Mouse (Mus musculus): ENCODE data around the gene Il12rb1. TPM values are rescaled to one million over a fixed set of nuclear protein-coding genes. Genes with fewer than 3 reads are reported as not detected.
"Not testable (repeated sequence)": the region's sequence is repeated elsewhere in the genome, so short reads cannot be mapped to it uniquely, and the experiment has no call there.

The Il12rb1 gene
- polyA plus RNA-seq, 1 experiment = 0.20 TPM

DNA sequence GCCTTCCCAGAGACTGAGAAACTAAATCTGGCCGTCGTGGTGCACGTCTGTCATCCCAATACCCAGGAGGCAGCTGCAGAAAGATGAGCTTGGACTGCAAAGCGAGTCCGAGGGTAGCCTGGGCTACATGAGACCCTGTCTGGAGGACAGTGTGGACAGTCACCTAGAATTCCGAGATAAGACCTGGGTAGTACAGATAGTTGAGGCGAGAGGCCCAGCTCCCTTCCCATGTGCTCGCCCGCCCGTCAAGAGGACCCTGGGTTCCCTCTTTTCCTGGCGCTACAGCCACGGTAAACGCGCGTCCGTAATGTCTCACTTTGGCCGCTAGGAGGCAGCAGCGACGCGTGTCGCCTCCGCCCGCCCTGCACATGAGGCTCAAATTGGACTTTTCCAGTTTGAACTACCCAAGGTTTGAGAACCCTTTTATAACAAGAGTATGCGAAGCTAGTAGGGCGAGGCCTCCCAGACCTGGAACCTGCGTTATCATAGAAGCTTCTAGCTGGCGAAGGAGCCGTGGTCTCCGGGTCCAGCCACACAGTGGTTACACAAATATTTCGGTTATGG, 13.2 kb downstream of the Il12rb1 start:
- TF ChIP-seq POLR2A (IDR thresholded peaks at IDR 0.05; ENCODE audit: borderline replicate concordance, low read depth, low read length) (no peak), CTCF (IDR thresholded peaks at IDR 0.05; ENCODE audit: low read depth, low read length) (peak; percentile 82)
- Histone ChIP-seq H3K27ac (ENCODE audit: insufficient read depth, low read depth, low read length) (no peak overlapping the region), H3K4me3 (ENCODE audit: insufficient read depth, low read length) (no peak overlapping the region), H3K4me1 (ENCODE audit: control insufficient read depth, insufficient read depth, low read length) (0 out of 2 replicates have a peak, but pooled peaks cover 3% of the 10 kb centered on the region)

DNA sequence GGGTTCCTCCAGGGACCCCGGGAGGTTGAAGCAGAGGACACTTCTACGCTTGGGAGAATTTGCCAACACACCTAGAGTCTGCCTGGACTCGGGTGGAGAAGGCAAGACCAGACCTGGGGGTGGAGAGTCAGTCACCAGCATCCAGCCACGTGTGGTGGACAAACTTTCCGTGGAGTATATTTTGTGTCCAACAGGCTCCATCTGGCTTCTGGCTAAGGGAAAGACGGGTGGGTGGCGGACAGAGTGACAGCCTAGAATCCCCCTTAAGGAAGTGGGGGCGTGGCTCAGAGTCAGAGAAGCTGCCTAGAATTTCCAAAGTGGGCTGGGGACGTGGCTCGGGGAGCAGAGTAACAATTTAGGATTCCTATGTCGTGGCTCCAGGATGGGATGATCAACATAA, 13.7 kb downstream of the Il12rb1 start:
- Histone ChIP-seq H3K27ac (ENCODE audit: insufficient read depth, low read depth, low read length) (no peak overlapping the region), H3K4me1 (ENCODE audit: control insufficient read depth, insufficient read depth, low read length) (0 out of 2 replicates have a peak, but pooled peaks cover 3% of the 10 kb centered on the region), H3K4me3 (ENCODE audit: insufficient read depth, low read length) (no peak overlapping the region)
- no peak for TF ChIP-seq CTCF (IDR thresholded peaks at IDR 0.05; ENCODE audit: low read depth, low read length)
- TF ChIP-seq POLR2A (IDR thresholded peaks at IDR 0.05; ENCODE audit: borderline replicate concordance, low read depth, low read length) = no peak

DNA sequence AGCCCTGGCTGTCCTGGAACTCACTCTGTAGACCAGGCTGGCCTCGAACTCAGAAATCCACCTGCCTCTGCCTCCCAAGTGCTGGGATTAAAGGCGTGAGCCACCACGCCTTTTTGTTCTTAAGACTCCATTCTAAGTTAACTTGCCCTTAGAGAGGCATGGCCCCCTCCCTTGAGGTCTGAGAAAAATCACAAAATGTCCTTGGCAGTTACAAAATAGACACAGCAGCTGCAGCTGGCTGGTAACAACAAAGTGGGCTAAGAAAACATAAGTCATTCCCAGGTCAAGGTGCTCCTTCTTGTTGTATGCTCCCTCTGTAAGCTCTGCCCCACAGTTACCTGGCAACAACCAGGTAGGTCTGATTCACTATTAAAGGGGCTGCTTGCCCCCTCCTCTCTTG, 14.3 kb downstream of the Il12rb1 start:
- H3K4me1 ChIP-seq (ENCODE audit: control insufficient read depth, insufficient read depth, low read length); H3K27ac ChIP-seq (ENCODE audit: insufficient read depth, low read depth, low read length); H3K4me3 ChIP-seq (ENCODE audit: insufficient read depth, low read length): not testable (repeated sequence)

DNA sequence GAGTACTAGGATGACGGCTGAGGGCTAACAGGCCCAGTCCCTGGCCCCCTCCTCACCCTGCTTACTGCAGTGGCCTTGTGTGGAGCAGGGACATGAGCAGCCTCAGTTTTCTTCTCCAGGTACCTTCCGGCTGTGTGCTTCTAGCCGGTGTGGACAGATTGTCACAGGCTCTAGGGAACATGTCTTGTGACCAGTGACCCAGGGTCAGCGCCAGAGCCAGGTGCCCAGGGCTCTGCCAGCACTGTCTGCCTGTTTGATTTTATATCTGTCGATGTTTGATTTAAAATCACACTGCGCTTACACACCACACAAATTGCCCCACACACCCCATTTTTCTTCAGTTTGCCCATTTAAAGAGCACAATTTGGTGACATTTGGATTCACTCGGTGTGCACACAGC, 15.6 kb downstream of the Il12rb1 start:
- Histone ChIP-seq H3K4me1 (ENCODE audit: control insufficient read depth, insufficient read depth, low read length) (0 out of 2 replicates have a peak, but pooled peaks cover 3% of the 10 kb centered on the region), H3K4me3 (ENCODE audit: insufficient read depth, low read length) (no peak overlapping the region), H3K27ac (ENCODE audit: insufficient read depth, low read depth, low read length) (no peak overlapping the region)
- no peak for TF ChIP-seq CTCF (IDR thresholded peaks at IDR 0.05; ENCODE audit: low read depth, low read length)
- no peak for TF ChIP-seq POLR2A (IDR thresholded peaks at IDR 0.05; ENCODE audit: borderline replicate concordance, low read depth, low read length)

DNA sequence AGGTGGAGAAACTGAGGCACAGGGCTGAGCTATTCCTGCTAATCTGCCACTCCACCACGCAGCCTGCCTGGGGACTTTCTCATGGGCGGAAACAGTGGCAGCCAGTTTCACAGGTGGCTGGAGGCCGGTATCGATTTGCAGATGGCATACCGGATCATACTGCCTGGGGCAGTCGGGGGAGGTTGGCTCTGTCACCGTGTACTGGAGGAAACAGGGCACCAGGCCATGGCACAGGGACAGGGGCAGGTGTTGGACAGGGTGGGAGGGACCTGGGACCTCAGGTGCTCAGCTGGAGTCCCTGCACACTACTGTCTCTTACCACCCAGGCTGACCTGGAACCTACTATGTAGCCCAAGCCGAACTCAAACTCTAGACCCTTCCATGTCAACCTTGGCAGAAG, 17.6 kb downstream of the Il12rb1 start:
- no peak overlapping the region for H3K27ac ChIP-seq (ENCODE audit: insufficient read depth, low read depth, low read length)
- H3K4me1 ChIP-seq (ENCODE audit: control insufficient read depth, insufficient read depth, low read length) = peaks cover 3% of the 10 kb centered on the region; the same call in 1 of the 2 replicates
- H3K4me3 ChIP-seq (ENCODE audit: insufficient read depth, low read length) = no peak overlapping the region
- TF ChIP-seq POLR2A (IDR thresholded peaks at IDR 0.05; ENCODE audit: borderline replicate concordance, low read depth, low read length) (no peak), CTCF (IDR thresholded peaks at IDR 0.05; ENCODE audit: low read depth, low read length) (no peak)

DNA sequence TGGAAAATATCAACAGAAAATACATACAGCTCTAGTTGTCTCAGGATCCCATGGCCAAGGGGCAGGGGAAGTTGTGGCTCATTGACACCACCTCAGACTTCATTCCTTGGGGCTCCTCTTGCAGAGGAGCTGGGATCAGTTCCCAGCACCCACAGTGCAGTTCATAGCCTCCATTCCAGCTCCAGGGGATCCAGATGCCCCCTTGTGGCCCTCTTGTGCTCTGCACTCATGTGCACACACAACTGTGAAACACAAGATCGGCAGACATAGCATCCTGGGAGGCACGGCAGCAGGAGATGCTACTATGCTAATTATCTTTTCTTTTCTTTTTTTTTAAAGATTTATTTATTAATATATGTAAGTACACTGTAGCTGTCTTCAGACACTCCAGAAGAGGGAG, 18.8 kb downstream of the Il12rb1 start:
- H3K27ac ChIP-seq (ENCODE audit: insufficient read depth, low read depth, low read length) = no peak overlapping the region
- H3K4me3 ChIP-seq (ENCODE audit: insufficient read depth, low read length) = no peak overlapping the region
- no peak for TF ChIP-seq POLR2A (IDR thresholded peaks at IDR 0.05; ENCODE audit: borderline replicate concordance, low read depth, low read length)
- peaks cover 8% of the 10 kb centered on the region for H3K4me1 ChIP-seq (ENCODE audit: control insufficient read depth, insufficient read depth, low read length)

DNA sequence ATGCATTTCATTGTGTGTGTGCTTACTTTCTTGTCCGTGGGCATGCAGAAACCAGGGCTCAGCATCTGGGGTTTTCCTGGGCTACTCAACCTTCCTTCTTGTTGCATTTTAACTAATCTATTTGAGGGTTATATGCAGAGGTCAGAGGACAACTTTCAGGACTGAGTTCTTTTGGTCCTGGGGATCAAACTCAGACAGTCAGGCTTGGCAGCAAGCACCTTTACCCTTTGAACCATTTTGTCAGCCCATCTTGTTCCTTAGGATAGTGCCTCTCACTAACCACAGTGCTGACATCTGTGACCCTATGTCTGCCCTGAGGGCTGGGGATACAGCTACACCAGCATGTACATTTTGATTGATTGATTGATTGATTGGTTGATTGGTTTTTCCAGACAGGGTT, 19.5 kb downstream of the Il12rb1 start:
- no peak overlapping the region for H3K4me3 ChIP-seq (ENCODE audit: insufficient read depth, low read length)
- no peak overlapping the region for H3K27ac ChIP-seq (ENCODE audit: insufficient read depth, low read depth, low read length)
- H3K4me1 ChIP-seq (ENCODE audit: control insufficient read depth, insufficient read depth, low read length) = peaks cover 15% of the 10 kb centered on the region
- TF ChIP-seq POLR2A (IDR thresholded peaks at IDR 0.05; ENCODE audit: borderline replicate concordance, low read depth, low read length) (no peak), CTCF (IDR thresholded peaks at IDR 0.05; ENCODE audit: low read depth, low read length) (no peak)

DNA sequence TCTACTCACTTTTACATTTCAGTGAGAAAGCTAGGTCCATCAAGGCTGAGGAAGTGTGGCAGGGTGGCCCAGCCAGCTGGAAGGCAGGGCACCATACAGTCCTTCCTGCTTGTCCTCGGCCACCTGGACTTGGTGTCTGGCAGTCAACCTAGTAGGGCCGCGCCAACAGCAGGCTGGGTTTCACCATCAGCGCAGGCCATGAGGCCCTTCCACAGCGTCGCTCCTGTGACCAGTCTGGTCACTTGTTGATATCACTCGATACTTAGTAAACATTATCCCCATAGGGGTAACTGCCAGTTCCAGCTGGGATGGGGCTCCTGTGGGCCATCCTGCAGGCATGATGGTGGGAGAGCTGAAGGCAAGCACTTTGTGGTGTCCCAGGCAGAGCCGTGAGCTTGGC, 23.3 kb downstream of the Il12rb1 start:
- TF ChIP-seq CTCF (IDR thresholded peaks at IDR 0.05; ENCODE audit: low read depth, low read length) (no peak), POLR2A (IDR thresholded peaks at IDR 0.05; ENCODE audit: borderline replicate concordance, low read depth, low read length) (no peak)
- H3K4me3 ChIP-seq (ENCODE audit: insufficient read depth, low read length) = no peak overlapping the region
- H3K4me1 ChIP-seq (ENCODE audit: control insufficient read depth, insufficient read depth, low read length) = peaks cover 30% of the 10 kb centered on the region
- H3K27ac ChIP-seq (ENCODE audit: insufficient read depth, low read depth, low read length) = no peak overlapping the region

DNA sequence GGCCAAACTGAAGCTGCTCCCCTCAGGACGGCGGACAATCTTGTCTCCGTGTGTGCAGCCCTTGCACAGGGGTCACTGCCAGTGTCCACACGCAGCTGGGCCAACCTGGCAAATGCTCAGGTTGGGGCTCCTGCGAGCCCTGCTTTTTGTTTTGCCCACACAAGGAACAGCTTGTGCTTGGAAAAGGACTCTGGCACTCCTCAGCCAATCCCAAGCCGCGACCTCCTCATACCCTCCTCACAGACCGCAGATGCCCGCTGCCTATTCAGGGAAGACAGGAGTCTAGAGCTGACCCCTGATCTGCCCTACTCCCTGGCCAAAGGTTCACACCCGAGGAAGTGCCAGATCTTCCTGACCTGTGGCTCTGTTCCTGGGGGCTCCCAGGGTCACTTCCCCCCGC, 24.1 kb downstream of the Il12rb1 start:
- TF ChIP-seq CTCF (IDR thresholded peaks at IDR 0.05; ENCODE audit: low read depth, low read length) (no peak), POLR2A (IDR thresholded peaks at IDR 0.05; ENCODE audit: borderline replicate concordance, low read depth, low read length) (no peak)
- Histone ChIP-seq H3K4me1 (ENCODE audit: control insufficient read depth, insufficient read depth, low read length) (peaks cover 33% of the 10 kb centered on the region), H3K4me3 (ENCODE audit: insufficient read depth, low read length) (no peak overlapping the region), H3K27ac (ENCODE audit: insufficient read depth, low read depth, low read length) (peak overlapping the region; percentile 98)

DNA sequence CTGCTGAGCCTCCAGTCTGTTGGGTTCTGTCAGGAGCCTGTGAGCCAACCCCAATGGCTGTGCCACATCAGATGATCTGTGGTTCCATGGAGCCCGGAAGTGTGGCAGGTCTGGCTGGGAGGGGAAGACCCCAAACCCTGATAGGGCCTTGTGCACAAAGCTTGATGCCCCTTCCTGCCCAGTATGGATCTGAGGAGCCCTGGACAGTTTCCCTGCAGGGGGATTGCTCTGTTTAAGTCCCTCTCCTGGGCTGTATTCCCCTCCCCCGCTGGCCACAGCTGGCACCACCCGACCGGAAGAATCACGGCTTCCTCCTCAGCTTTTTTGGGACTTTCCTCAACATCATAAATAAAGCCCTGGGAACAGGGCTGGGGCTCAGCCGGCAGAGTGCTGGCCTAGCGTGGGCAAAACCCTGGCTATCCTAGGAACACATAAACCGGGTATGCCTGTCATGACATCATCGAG, 24.8 kb downstream of the Il12rb1 start:
- no peak; the same call in 1 of the 2 replicates for TF ChIP-seq POLR2A (IDR thresholded peaks at IDR 0.05; ENCODE audit: borderline replicate concordance, low read depth, low read length)
- Histone ChIP-seq H3K4me3 (ENCODE audit: insufficient read depth, low read length) (peak overlapping the region; percentile 27), H3K4me1 (ENCODE audit: control insufficient read depth, insufficient read depth, low read length) (peaks cover 33% of the 10 kb centered on the region), H3K27ac (ENCODE audit: insufficient read depth, low read depth, low read length) (peak overlapping the region; percentile 98)

DNA sequence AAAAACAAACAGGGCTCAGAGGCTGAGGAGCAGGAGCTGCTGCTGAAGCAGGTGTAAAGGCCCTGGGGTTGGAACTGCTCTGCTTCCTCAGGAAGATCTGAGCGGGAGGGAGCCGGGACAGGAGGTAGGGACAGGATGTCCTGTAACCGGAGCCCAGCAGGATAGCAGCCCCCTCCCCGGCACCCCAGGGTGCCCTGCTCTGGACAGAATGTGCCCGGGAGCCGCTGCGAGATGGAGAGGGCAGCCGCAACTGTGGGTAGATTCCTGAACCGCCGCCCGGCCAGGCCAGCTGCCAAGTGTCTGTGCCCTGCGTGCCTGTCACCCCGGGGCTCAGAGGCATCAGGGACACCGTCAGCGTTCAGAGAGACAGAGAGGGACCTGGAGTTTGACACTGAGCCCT, 25.3 kb downstream of the Il12rb1 start:
- Histone ChIP-seq H3K4me3 (ENCODE audit: insufficient read depth, low read length) (peak overlapping the region; percentile 27), H3K27ac (ENCODE audit: insufficient read depth, low read depth, low read length) (peak overlapping the region; percentile 98), H3K4me1 (ENCODE audit: control insufficient read depth, insufficient read depth, low read length) (peaks cover 33% of the 10 kb centered on the region)
- no peak for TF ChIP-seq CTCF (IDR thresholded peaks at IDR 0.05; ENCODE audit: low read depth, low read length)
